Mouse (Mus musculus): ENCODE measurements around the gene Fthl17c.
"Not testable (repeated sequence)": the region's sequence is repeated elsewhere in the genome, so short reads cannot be mapped to it uniquely, and the experiment has no call there.

Fthl17c gene

GRCm38 (mm10) chrX:8976459-8976858 lies at the start of gene Fthl17c:
Gene Fthl17c, minus strand, starts transcription at chrX:8976559.
- DNase-seq (ENCODE audit: low spot score), result not testable (repeated sequence)

- no peak for DNase-seq (ENCODE audit: low spot score)
Observed at GRCm38 (mm10) chrX:9019481-9019880, 43.1 kb upstream of the Fthl17c start.

GRCm38 (mm10) chrX:9016079-9016478 lies 39.7 kb upstream of the Fthl17c start:
- DNase-seq (ENCODE audit: low spot score), result no peak

GRCm38 (mm10) chrX:8986655-8987054 lies 10.3 kb upstream of the Fthl17c start, which contains the start of gene Fthl17d:
Gene Fthl17d, minus strand, starts transcription at chrX:8986755.
- DNase-seq (ENCODE audit: low spot score), result not testable (repeated sequence)

GRCm38 (mm10) chrX:8964618-8965017 lies 11.7 kb downstream of the Fthl17c start:
- peak; percentile 17 for DNase-seq (ENCODE audit: low spot score)

- not testable (repeated sequence) for DNase-seq (ENCODE audit: low spot score)
Observed at GRCm38 (mm10) chrX:8962875-8963274, 13.5 kb downstream of the Fthl17c start, which contains the start of gene Fthl17b. Gene Fthl17b, minus strand, starts transcription at chrX:8962975.

GRCm38 (mm10) chrX:8948130-8948805 lies 28.1 kb downstream of the Fthl17c start:
- peak; percentile 47 for DNase-seq (ENCODE audit: low spot score)

- DNase-seq (ENCODE audit: low spot score), result no peak
Observed at GRCm38 (mm10) chrX:8944041-8944440, 32.3 kb downstream of the Fthl17c start.

- DNase-seq (ENCODE audit: low spot score), result no peak
Observed at GRCm38 (mm10) chrX:8927308-8927707, 49.1 kb downstream of the Fthl17c start.

All from testis, postnatal 14 days (tissue).